Mouse (Mus musculus): ENCODE data around the gene Vgf.

The Vgf gene

DNA sequence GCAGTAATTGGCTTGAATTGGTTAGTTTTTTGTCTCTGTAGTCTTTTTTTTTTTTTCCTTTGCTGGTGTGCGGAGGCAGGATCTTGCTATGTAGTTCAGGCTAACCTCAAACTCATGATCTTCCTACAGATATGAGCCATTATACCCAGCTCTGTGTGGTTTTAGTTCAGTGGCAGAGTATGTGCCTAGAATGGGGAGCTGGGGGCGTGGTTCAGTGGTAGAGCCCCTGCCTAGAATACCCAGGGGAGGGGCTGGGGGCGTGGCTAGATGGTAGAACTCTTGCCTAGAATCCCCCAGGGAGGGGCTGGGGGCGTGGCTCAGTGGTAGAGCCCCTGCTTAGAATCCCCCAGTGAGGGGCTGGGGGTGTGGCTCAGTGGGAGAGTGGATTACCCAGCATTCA is 42.5 kb downstream of the Vgf start:
- DNase-seq (ENCODE audit: low read depth, low spot score): peak; percentile 34

DNA sequence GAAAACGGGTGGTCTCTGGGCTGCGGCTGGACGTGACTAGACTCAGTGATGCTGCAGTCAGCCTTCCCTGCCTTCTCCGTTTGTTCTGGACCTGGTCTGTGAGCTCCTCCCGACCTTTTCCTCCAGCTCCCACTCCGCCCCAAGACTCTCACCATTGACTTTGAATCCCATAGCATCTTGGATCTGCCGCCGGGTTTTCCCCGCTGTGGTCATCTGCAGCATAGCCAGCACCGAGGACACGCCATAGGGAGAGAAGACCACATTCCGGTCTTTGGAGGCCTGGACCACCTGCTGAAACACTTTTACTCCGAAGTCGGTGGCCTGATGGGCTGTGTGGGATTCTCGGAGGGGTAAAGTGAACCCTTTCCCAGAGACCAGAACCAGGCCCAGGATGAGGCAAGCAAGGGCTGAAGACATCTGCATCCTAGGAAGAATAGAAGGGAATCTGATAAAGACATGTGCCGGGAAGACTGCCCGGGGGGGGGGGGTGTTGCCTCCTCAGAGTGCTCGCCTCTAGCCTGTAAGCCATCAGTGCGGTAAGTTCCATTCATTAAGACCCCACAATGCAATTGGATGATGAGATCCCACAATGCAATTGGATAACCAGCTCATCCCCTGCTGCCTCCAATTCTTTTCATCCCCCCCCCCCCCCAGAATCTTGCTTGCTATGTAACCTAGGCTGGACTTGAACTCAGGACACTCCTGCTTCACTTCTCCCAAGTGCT is 44.9 kb downstream of the Vgf start:
- DNase-seq (ENCODE audit: low read depth, low spot score): no peak

GRCm38 (mm10) chr5:137072079-137072960 is 46.1 kb downstream of the Vgf start, which contains the start of gene Serpine1:
Serpine1 (minus strand) TSS chr5:137072268.
- DNase-seq (ENCODE audit: low read depth, low spot score): peak; percentile 68

DNA sequence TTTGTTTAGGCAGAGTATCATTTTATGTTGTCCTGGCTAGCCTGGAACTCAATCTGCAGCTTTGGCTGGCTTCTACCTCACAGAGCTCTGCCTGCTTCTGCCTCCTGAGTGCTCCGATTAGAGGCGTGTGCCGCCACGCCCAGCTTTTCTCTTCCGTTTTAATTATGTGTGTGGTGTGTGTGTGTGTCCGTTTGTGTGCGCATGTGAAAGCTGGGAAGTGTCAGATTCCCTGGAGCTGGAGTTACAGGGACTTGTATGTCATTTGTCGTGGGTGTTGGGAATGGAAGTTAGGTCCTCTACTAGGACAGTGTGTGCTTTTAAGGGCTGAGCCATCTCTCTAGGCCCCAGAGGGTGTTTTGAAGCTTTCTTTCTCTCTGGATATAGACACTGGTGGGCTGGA is 46.9 kb downstream of the Vgf start:
- no peak for DNase-seq (ENCODE audit: low read depth, low spot score)

- DNase-seq (ENCODE audit: low read depth, low spot score): no peak
Measured at GRCm38 (mm10) chr5:137074191-137074651, 48.0 kb downstream of the Vgf start.

DNA sequence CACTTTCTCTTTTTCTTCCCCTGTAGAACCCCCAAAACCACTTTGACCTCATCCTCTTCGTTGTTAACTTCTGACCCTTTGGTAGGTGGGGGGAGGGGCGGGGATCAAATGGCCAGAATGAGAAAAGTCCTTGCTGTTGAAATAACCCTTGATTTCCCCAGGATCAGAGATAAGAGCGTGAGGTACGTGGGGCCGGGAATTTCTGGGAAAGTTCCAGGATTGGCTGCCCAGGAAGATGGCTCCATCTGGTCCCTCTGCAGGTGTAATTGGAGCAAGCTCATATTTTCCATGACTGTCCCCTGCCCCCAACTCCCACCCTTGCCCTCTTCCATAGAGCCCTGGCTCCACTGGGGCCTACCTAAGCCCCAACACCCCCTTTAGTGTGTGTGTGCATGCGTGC is 49.5 kb downstream of the Vgf start:
- no peak for DNase-seq (ENCODE audit: low read depth, low spot score)

DNA sequence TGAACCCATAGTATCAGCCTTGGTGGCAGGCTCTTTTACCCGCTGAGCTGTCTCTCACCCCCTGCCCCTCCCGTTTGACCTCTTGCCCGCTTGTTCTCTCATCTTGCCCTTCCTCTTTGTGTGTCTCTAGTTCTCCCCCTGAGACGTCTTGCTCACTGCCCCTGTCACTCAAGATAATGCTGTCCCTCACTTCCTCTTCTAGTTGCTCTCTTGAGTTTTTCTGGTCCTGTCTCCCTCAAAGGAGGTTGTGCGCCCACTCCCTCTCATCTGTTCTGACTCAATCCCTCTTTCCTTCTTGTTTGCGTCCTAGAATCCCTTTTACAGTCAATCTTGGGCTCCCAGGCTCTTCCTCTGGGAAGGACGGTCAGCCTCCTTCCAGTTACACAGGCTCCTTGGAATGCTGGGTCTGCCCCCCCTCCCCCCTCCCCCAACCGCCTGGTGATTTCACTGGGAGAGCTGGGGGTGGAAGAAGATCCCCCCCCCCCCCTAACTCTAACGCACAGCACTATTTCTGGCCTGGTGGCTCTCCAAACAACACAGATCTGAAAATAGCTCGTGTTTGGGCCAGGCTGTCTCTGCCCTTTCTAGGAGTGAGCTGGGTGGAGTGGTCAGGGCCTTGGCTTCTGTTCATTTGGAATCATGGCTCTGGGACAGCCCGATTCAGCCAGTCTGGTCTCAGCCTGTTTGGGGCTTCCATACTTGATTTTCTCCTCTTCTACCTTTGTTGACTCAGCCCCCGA is 50.2 kb downstream of the Vgf start:
- no peak for DNase-seq (ENCODE audit: low read depth, low spot score)

- no peak for DNase-seq (ENCODE audit: low read depth, low spot score)
Measured at GRCm38 (mm10) chr5:137077187-137077586, 51.0 kb downstream of the Vgf start.

DNA sequence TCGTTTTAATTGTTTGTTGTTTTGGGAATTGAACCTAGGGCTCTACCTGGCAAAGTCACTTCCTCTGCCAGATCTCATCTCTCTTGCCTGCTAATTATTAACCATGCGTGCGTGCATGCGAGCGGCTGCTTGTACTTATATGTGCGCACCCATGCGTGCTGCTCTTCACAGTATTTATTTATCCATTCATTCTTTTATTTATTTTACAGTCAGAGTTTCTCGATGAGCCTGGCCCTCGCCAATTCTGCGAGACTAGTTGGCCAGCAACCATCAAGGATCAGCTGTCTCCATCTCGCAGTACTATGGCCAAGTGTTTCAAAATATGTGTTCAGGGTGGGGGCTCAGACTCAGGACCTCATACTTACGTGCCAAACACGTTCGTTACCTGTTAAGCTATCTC is 51.8 kb downstream of the Vgf start:
- DNase-seq (ENCODE audit: low read depth, low spot score): no peak

DNA sequence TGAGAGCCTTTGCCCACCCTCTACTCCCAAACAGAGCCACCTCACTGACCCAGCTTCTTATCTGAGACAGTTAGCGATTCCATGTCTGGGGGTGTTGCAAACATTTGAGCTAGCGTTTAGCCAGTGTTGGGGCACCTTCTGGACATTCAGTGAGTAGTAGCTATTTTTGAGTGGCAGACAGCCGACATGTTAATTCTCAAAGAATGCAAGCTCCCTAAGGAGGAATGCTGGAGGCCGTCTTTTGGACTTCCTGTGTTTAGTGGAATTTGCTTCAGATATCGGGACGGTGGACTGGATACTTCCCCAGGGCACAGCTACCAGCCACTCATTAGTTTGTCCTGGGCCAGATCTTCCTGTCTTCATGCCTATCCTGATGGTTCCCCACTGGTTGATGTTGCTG is 52.4 kb downstream of the Vgf start:
- no peak for DNase-seq (ENCODE audit: low read depth, low spot score)

- no peak for DNase-seq (ENCODE audit: low read depth, low spot score)
Measured at GRCm38 (mm10) chr5:137079849-137080248, 53.7 kb downstream of the Vgf start.

Data from CD4-positive, CD25-positive, alpha-beta regulatory T cell, adult 2 months (primary cell).